Mouse (Mus musculus) layer of hippocampus, postnatal 10 days (tissue): ENCODE measurements around the gene Sdk1. TPM values are rescaled to one million over a fixed set of nuclear protein-coding genes. Genes with fewer than 3 reads are reported as not detected.

Experiments
- DNase-seq, 2 experiments: peaks; one replicate each; pipeline ENCODE4 v3.0.0; 2021; ENCODE audit warnings: low spot score in 2 of 2
- total RNA-seq, 2 experiments: library from RNA; stranded (reverse); gene quantifications; 2 replicates each; pipeline ENCODE4 v1.2.3; 2021

Sdk1 gene
- total RNA-seq, 2 experiments from 2014 or later = 12.4 to 14.7 TPM

DNA sequence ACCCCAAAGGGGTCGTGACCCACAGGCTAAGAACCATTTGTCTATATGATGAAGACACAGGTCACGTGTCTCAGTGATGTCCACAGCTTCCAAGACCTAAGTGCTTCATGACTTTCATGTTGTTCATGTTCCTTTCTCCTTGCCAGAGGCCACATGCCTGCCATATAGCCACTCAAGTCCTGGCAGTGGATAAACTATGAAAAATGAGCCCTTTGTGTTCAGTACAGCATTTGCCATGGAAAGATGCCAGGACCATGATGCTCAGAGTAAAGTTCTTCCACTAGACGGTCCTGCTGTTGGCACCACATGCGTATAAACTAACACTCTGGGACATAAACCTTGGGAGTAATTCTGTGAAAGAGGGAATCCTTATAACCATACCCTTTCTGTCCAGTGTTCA is 75.8 kb downstream of the Sdk1 start:
- no peak for DNase-seq

DNA sequence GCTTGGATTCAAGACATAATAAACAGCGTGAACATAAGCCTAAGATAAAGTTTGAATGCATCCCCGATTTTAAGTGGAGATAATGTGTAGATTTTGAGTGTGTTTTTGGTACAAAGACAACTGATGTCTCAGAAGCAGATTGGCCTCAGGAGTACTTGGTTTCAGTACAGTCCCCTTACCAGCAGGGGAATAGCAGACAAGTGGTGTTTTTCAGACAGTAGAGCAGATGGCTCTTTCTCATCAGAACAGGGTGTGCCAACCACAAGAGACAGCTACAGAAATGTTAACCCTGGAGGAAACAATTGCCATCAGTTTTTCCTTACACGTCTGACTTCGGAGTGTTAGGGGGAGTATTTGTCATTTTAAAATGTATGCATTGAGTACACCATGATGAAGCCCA is 83.6 kb downstream of the Sdk1 start:
- no peak for DNase-seq

DNA sequence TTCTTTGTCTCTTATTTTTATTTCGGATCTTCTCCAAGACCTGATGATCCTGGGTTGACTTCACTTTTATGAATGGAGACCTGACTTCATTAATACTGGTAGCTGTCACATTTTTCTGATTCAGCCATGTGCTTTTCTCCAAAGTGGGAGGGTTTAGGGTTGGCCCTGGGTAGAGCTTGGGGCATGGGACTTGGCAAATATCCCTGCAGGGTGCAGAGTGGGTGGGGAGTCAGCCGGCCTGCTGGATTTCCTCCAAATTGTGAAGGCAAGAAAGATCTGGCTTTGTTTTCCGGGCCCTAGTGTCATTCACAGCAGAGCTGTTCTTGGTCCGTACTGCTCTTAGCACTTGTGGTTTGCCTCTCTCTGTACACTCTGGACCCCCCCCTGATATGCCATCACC is 103.1 kb downstream of the Sdk1 start:
- DNase-seq = peak in 1 of 2 experiments; percentile 29

DNA sequence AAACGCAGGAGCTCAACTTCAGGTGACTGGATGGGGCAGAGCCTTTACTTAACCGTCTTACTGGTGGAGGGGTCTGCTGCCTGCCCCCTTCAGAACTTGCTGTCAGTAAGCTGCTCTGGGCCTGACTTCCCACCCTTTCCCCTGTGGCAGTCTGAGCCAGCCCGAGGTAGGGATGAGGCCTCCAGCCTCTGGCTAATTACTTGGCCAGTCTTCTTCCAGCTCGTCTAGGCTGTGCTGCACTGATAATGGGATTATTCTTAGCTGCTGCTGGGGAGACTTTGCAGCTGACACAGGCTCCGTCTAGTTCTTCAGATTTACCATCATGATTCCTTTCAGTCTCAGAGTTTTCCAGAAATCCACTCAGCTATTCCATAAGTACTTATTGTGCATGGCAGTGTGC is 104.2 kb downstream of the Sdk1 start:
- no peak for DNase-seq

DNA sequence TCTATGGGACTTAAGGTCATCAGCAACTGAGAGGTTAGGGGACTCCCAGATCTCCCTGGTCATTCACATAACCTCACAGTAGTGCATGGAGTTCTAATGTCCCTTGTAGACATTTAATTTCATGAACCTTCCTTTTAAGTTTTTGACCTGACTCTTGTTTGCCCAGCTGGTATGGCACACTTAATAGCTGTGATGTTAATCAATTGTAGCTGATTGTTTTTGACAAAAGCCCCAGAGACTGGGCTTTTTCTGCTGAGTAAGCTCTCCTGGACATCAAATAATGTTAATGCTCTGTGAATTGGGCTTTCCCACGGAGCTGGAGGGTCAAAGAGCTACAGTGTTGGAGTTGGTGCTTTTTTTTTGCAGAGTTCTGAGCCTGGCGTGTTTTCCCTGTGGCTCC is 121.4 kb downstream of the Sdk1 start:
- no peak for DNase-seq

DNA sequence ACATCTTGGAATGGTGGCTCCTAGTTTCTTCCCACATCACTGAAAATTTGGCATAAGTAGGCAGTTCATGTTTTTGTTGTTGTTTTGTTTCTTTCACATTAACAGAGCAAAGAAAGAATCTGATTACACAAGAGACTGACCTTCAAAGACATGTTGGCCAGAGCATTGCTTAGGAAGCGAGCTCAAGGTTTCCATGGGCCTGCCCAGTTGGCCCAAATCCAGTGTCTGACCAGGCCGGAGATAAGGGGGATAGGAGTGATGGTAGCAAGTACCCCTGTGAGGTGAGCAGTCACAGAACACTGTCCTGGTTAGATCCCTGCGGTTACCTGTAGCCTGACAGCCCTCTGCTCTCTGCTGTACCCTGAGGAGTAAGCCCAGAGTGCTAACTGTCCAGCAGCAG is 122.7 kb downstream of the Sdk1 start:
- DNase-seq = no peak

DNA sequence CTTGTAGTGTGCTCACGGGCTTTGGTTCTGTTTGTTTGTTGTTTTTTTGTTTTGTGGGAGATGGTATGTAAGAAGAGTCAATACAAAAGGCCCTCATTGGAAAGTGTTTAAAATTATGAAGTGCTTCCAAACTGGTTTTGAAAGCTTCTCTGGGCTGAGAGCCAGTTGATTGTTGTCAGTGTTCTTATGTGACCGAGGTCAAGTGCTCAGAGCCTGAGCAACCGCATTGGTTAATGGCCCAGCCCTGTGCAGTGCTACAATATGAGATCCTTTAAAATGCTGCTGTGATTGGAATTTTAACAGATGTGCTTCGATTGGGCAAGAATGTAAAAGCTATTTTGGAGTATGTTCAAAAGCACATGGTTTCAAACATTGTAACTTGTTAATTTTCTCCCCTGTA is 127.3 kb downstream of the Sdk1 start:
- no peak for DNase-seq

DNA sequence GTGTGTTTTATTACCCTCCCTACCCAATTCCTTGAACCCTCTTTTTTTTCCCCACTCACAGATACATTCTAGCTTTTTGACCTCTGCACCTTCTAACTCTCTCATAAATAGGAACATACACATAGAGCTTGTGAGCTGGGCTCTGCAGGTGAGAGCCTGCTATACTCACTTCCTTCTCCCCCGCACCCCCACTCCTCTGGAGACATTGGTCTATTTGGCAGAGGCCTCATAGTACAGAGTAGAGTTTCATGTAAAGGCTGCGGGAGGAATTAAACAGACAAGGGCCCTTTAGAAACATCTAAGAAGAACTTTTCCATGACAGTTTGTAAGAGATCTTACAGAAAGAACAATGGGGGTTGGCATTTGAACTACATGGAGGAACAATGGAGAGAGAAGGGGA is 133.5 kb downstream of the Sdk1 start:
- DNase-seq = no peak

DNA sequence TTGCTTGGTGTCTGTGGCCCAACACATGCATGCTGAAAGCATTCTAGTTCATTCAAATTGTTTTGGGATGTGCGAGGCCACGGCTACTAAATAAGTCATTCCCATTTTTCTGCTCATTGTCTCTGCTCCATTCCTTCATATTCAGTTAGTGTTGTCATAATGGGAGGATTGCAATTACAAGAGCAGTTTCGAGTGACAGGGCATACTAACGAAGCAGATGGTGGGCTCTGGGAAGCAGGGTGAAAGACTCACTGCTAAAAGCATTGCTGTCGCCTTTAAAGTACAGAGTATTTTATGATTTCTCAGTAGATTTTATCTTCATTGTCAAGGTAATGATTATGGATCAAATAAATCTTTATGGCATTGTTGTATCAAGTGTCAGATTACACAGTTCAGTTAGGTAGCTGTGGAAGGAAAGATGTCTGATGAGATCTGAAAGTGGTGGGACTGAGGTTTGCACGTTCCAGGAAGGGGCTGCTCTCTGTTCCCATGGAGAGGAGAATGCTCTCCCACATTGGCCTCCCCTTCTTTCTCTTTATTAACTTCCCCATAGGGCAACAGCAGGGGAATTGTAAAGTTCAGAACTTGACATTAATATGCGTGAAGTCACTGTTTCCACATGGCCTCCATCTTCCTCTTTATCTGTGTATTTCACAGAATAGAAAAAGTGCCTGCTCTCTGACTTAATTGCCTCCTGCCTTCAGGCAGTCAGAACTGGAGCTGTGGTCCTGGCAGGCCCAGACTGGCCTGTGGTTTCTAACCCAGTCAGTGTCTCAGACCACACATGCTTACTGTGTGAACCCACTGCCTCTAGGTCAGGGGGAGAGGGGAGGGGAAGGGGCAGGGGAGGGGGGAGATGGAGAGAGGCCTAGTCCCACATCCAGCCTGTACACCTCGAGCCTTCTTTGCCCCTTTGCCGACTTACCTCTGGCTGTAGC is 138.8 kb downstream of the Sdk1 start:
- no peak for DNase-seq

DNA sequence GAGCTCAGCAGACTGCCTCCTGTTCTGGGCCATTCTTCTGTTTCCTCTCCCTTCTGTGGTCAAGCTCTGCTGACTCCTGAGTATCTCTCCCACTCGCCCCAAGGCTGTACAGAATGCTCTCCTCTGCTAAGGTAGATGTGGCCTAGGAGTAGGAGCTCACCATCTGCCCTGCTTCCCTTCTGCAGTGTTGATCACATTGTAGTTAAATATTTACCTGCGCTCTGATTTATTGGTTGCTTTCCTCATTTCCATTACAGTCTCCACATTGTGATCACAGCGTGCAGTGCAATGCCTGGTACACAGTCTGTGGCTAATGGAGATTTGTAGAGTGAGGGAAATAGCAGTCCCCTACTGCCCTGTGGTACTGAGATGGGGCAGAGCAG is 139.5 kb downstream of the Sdk1 start:
- no peak for DNase-seq

DNA sequence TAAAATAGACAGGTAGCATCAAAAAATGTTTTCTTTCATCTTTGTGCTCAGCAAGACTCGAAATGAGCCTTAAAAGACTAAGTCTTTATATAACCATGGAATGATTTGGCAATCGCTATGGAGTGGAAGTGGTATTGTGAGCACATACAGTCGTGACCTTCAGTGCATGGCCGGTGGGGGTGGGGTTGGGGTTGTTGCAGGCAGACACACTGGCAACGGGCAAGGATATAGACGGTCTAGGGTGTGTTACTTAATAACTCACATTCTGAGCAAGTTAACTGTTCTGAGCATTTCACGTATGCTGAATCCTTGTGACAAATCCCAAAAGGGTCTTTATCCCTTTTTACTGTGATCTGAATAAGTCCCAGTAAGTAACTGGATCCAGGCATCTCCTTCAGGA is 140.3 kb downstream of the Sdk1 start:
- no peak for DNase-seq

DNA sequence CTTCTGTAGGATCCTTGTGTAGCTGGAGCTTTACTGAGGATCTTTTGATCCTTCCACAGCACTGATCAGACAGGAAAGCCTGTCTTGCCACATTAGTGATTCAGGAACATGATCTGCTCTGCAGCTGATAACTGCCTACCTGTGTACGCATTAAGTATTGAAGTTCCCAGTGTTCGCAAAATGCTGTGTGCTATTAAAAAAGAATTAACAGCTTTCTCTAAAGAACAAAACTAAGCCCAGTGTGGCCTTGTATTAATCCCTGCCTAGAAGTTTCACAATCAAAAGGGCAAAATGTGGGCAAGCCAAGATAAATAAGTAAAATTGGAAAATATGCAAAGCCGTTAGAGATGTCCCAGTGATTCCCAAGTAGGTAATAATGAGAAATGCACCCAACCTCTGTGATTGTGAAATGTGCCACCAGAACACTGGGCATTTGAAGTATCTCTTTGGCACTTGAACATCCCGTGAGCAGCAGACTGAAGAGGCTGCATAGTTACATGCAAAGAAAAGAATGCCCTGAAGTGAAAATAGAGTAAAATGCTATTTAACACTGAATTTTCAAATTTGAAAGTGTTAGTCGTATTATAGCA is 141.1 kb downstream of the Sdk1 start:
- DNase-seq = no peak

DNA sequence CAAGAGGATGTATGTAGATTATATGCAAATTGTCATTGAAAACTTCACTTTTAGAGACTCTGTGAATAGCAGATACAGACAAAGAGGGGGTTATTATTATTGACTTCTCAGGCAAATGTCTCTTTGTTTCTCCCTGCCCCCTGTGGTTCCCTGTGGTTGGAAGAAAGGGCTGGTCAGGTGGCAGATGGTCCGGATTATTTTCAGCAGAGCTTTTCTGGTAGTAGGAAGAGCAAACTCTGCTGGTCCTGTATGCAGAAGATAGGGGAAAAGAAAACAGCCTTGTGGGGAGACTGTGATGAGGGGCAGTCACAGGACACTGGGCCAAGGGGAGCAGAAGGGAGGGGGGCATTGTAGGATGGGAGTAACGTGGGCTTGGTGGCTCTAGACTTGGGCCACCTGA is 147.2 kb downstream of the Sdk1 start:
- DNase-seq = no peak

DNA sequence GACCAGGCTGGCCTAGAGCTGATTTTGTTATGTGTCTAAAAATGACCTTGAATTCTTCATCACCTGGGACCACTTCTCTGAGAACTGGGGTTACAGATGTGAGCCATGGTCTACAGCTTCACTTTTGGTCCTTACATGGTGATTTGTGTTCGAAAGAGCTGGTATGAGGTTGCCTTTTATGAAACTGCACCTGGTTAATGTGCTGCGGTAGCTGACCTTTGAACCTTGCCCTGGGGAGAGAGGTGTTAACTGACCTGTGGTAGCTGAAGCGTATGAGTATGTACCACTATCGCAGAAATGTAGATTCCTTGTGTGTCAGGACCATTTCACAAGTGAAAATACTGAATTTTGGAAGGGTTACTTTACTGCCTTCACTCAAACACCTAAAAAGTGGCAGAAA is 149.3 kb downstream of the Sdk1 start:
- DNase-seq = no peak

DNA sequence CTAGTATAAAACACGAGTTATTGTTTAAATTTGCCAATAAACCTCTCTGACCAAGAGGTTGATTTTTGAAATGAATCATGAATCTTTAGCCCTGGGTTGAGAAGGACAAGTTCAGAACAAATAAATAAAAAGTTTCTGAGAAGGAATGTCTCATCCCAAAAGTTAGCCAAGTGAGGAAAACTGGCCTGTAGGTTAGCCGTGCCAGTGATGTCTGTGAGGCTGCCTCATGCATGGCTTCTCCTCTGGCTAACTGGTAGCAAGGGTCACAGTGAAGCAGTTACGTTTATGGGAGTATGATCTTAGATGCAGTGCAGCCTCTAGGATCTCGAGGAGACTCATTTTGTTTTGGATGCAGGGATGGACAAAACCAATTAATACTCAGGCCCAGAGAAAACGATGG is 149.9 kb downstream of the Sdk1 start:
- DNase-seq = no peak

DNA sequence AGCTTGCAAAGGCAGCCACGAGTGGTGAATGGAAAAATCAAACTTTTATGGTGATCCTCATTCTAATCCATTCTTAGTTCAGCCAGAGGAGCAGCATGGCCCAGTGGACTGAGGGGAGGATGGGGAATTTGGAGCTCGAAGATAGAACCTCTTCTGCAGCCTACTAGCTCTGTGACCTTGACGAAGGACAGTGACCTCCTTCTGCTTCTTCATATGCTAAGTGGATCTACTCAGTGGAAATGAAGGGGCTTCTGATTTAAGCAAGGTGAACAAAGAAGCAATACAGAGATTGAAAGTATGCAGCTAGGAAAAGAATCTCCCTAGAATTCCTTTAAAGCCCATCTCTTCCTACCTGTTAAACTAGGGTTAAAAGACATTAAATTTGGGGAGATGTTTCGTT is 152.6 kb downstream of the Sdk1 start:
- DNase-seq = no peak

DNA sequence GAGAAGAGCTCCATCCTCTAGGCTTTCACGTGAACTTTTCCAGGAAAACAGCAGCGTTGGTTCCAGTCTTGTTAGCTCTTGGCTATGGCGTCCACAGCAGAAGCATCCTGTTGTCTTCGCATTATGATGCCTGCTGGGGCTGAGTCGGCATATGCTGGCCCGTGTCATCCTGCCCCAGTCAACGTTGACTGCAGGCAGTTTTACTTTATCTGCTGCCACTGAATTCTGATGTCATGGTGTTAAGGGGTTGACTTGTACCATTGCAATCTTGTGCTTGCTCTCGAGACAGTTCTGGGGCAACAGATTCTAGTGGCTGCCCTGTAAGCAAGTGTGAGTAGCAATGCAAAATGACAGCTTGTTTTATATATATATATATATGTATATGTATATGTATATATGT is 153.3 kb downstream of the Sdk1 start:
- no peak for DNase-seq

DNA sequence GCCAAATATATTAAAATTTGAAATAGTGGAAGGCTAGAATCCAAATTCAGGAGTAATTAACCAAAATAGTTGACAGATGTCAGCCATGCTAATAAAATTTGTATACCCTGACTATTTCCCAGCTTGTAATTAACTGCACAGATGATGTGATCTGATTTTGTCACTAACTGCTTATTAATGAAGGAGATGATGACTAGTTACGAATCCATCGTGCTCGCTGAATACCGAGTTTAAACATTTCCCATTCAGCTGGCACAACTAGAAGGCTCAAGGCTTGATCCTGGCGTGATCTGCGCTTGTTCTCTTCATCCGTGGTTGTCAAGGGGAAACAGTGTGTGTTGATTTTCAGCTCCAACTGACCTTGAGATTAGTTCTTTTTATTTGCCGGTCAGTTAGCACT is 162.5 kb downstream of the Sdk1 start:
- no peak for DNase-seq

DNA sequence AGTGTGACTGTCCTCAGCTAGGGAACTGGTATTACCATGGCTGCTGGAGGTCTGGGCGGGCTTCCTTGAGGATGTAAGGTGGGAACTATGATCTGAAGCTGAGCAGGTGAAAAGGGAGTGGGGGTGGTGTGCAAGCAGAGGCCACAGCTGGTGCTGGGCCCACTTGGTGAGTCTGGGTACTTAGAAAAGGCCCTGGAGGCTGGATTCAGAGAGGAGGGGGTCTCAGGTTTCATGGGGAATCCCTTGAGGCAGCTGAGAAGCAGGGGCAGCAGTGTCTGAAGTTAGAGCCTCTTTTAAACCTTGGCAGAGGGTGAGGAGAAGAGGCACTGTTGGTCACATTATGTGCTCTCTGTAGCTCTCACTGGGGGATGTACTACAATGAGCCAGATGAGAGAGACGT is 163.4 kb downstream of the Sdk1 start:
- no peak for DNase-seq

DNA sequence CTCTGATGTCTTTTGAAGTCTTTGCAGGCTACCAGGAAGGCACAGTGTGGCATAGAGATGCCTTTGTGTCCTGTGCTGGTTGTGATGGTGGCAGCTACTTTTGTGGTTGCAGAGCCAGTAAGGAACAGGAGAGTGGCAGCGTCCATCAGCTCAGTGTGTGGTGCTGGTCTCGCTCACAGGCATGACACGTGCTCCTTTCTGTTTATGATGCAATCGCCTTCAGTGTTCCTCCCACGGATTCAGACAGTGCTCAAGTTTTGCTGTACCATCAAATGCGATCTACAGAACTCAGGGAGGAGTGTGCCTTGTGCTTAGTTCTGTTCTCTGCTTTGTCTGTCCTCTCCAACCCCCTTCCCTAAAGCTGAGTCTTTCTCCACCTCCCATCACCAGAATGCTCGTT is 165.6 kb downstream of the Sdk1 start:
- DNase-seq = no peak

DNA sequence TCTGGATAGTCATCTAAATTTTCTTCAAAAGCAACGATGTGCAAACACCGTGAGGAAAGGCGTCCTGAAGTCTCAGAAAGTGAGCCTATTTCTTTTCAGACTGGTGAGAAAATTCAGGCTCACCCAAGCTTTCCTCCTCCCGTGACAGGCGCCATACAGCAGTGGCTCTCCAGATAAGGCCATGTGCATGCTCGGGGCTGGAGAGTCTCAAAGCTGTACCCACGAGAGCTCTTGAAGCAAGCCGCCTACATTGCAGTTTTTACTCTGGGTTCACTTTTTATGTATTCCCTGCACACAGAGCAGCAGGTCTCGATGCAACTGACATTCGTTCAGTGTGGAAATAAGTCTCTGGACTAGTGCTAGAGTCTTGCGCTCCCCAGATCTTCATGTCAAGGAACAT is 171.7 kb downstream of the Sdk1 start:
- no peak for DNase-seq

DNA sequence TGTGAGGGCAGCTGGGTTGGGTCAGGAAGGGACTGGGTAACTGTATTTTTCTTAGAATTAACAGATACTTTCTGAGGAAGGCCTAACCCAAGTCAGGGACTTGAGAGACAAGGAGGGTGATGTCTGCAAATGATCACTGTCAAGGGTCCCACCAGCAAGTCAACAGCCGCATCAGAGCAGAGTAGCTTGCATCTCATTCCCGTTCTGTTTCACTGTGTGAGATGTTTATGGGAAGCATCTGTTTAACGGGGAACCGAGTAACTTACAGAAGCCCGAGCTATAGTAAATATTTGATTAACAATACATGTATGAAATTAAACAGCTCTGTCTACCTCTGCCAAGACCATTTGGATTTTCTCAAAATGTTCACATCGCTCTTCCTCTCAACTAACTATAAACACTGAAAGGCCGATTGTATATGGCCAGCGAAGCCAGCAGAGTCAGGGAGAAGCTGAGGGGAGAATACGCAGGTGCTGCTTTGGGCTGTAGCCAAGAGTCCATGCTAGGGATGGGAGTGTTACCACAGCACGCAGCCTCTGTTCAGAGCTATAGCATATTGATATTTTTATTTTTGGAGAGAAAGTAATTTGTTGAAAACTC is 174.5 kb downstream of the Sdk1 start:
- DNase-seq = no peak

DNA sequence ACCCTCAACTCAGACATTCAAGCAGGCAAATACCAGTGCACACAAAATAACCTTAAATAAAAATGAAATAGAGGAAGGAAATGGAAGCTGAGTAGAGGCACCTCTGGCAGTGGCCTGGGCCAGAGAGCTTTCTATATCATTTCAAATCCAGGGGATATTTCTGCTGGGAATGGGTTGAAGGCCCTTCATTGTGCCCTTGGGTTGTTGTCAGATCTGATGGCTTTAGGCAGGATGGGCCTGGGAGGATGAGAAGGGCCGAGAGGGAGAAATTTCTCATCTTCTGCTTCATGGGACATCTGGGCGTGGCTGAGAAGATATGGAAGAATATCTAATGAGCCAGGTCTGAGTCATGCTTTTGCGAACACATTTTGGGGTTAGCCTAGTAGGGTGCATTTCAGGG is 186.8 kb downstream of the Sdk1 start:
- no peak for DNase-seq
